Mouse (Mus musculus) heart, adult 2 months (tissue): ENCODE measurements around the gene Cnmd. TPM values are rescaled to one million over a fixed set of nuclear protein-coding genes. Genes with fewer than 3 reads are reported as not detected.
A peak's percentile ranks its signal among the peaks of the same experiment; 100 is the strongest.

ENCODE experiments used
- DNase-seq, 2 experiments: peaks; one replicate each; pipeline ENCODE4 v3.0.0; 2021
- H3K27ac ChIP-seq: fragments of 200-600 bp; 2 replicates; pipeline ENCODE4 v1.8.1; 2022
- H3K27me3 ChIP-seq: fragments of 200-500 bp; 2 replicates; pipeline ENCODE4 v1.6.1; 2012; ENCODE audit warnings: mild to moderate bottlenecking, low read length, inconsistent platforms, mixed read lengths; ENCODE audit not compliant: control insufficient read depth, insufficient read depth
- H3K36me3 ChIP-seq: fragments of 200-500 bp; 2 replicates; pipeline ENCODE4 v1.6.1; 2012; ENCODE audit warnings: low read length, inconsistent platforms; ENCODE audit not compliant: control insufficient read depth, insufficient read depth
- H3K4me1 ChIP-seq: fragments of 200-500 bp; 2 replicates; pipeline ENCODE4 v1.6.1; 2011; ENCODE audit warnings: low read length; ENCODE audit not compliant: control insufficient read depth, insufficient read depth
- H3K4me3 ChIP-seq: fragments of 200-600 bp; 2 replicates; pipeline ENCODE4 v1.8.1; 2022
- H3K79me2 ChIP-seq: fragments of 200-500 bp; replicated peaks from 2 replicates; pipeline ENCODE4 v1.6.1; 2012; ENCODE audit warnings: mild to moderate bottlenecking, inconsistent platforms, low read length, moderate library complexity, mixed read lengths; ENCODE audit not compliant: control insufficient read depth, insufficient read depth
- H3K9ac ChIP-seq: fragments of 200-500 bp; 2 replicates; pipeline ENCODE4 v1.6.1; 2012; ENCODE audit warnings: low read depth, mild to moderate bottlenecking, control low read depth, inconsistent platforms, low read length, mixed read lengths
- CTCF ChIP-seq: fragments of 200-600 bp; IDR thresholded peaks from 2 replicates; pipeline ENCODE4 v1.8.1; 2022; ENCODE audit warnings: antibody characterized with exemption, mild to moderate bottlenecking, moderate library complexity
- EP300 ChIP-seq: fragments of 200-500 bp; IDR thresholded peaks from 2 replicates; pipeline ENCODE4 v1.6.1; 2011; ENCODE audit warnings: low read depth, low read length, control low read depth; ENCODE audit not compliant: insufficient read depth
- POLR2A ChIP-seq: fragments of 200-500 bp; IDR thresholded peaks from 2 replicates; pipeline ENCODE4 v1.6.1; 2011; ENCODE audit warnings: mild to moderate bottlenecking, low read depth, low read length, control low read depth; ENCODE audit not compliant: insufficient read depth
- WGBS: fragments of 180-500 bp; shearing (Covaris S2); methylation state at CpG from one replicate; pipeline ENCODE4 v1.1.7; 2018; 5-methylcytosine and 5-hydroxymethylcytosine counted together
- intact Hi-C: fragments of 180-260 bp; cut with DNase I; formaldehyde crosslinking; loops from one replicate; pipeline ENCODE4 v1.15.1; 2025
- polyA plus RNA-seq: library from polyadenylated mRNA; depleted of rRNA; stranded (reverse); fragments of >200 nt; gene quantifications from 2 replicates; pipeline ENCODE4 v1.2.3, GENCODE M21; 2012
- total RNA-seq, 2 experiments: library from RNA; stranded (reverse); gene quantifications; 2 replicates each; pipeline ENCODE4 v1.2.3; 2021

Cnmd gene
- total and polyA plus RNA-seq, 3 experiments = 1.5 to 3.9 (median 2.0) TPM

GRCm38 (mm10) chr14:79633196-79633595 is 28.8 kb downstream of the Cnmd start:
- no peak overlapping the region; the same call in 1 of the 2 replicates for H3K27ac ChIP-seq
- no peaks in the 10 kb centered on the region for H3K27me3 ChIP-seq
- intact Hi-C loops = no loop called here
- H3K4me1 ChIP-seq = no peaks in the 10 kb centered on the region; the same call in 1 of the 2 replicates
- H3K9ac ChIP-seq = no peak overlapping the region
- H3K79me2 ChIP-seq = no peaks in the 10 kb centered on the region
- no peak for TF ChIP-seq CTCF
- no peak for TF ChIP-seq EP300
- TF ChIP-seq POLR2A = no peak
- no peak overlapping the region for H3K4me3 ChIP-seq
- H3K36me3 ChIP-seq = no peaks in the 10 kb centered on the region; the same call in 1 of the 2 replicates
- no peak for DNase-seq
- 72% methylated on average over 2 of the region's 2 CpGs for WGBS

- intact Hi-C loops = no loop called here
- H3K9ac ChIP-seq = no peak overlapping the region
- DNase-seq = no peak
- no peaks in the 10 kb centered on the region; the same call in 1 of the 2 replicates for H3K36me3 ChIP-seq
- H3K4me1 ChIP-seq = no peaks in the 10 kb centered on the region; the same call in 1 of the 2 replicates
- no peak overlapping the region; the same call in 1 of the 2 replicates for H3K27ac ChIP-seq
- H3K79me2 ChIP-seq = no peaks in the 10 kb centered on the region
- no peak overlapping the region for H3K4me3 ChIP-seq
- WGBS = 91% methylated on average over 6 of the region's 6 CpGs
- no peaks in the 10 kb centered on the region for H3K27me3 ChIP-seq
- TF ChIP-seq POLR2A = no peak
- no peak for TF ChIP-seq EP300
- TF ChIP-seq CTCF = no peak
These were observed 29.6 kb downstream of the Cnmd start for GRCm38 (mm10) chr14:79632330-79632729.

DNA sequence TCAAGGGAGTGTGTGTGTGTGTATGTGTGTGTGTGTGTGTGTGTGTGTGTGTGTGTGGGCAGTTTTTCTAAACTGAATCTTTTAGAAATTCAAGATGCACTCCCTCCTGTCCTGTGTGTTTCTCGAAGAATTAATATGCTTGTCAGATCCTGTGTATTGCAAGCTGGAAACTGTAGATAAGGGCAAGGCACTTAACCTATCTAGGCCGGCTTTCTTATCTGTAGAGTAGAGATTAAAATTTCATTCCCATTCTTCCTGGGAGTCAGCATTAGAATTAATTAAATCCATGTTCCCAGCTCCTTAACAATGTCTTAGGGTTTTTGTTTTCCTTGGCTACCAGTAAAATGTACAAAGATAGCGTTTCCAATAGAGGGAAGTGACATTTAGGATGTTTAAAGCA is 40.8 kb downstream of the Cnmd start:
- DNase-seq = no peak
- TF ChIP-seq CTCF (no peak), EP300 (no peak), POLR2A (no peak)
- intact Hi-C loops = no loop called here
- Histone ChIP-seq H3K4me1 (no peaks in the 10 kb centered on the region; the same call in 1 of the 2 replicates), H3K27me3 (no peaks in the 10 kb centered on the region), H3K4me3 (no peak overlapping the region), H3K9ac (no peak overlapping the region), H3K27ac (no peak overlapping the region), H3K36me3 (peaks cover 14% of the 10 kb centered on the region), H3K79me2 (no peaks in the 10 kb centered on the region)
- WGBS = 17% methylated on average over 3 of the region's 3 CpGs

- Histone ChIP-seq H3K79me2 (no peaks in the 10 kb centered on the region), H3K36me3 (peaks cover 6% of the 10 kb centered on the region), H3K4me3 (no peak overlapping the region), H3K9ac (no peak overlapping the region), H3K4me1 (no peaks in the 10 kb centered on the region; the same call in 1 of the 2 replicates), H3K27me3 (no peaks in the 10 kb centered on the region), H3K27ac (no peak overlapping the region)
- no peak for DNase-seq
- WGBS = 91% methylated on average over 7 of the region's 7 CpGs
- intact Hi-C loops = loop anchor here (10.0 kb wide), 2 partner anchors 295 to 595 kb away; no protein-coding TSS in a partner anchor
- TF ChIP-seq EP300 = no peak
- TF ChIP-seq CTCF = no peak
- no peak for TF ChIP-seq POLR2A
These were observed 42.2 kb downstream of the Cnmd start for GRCm38 (mm10) chr14:79619802-79620201.

DNA sequence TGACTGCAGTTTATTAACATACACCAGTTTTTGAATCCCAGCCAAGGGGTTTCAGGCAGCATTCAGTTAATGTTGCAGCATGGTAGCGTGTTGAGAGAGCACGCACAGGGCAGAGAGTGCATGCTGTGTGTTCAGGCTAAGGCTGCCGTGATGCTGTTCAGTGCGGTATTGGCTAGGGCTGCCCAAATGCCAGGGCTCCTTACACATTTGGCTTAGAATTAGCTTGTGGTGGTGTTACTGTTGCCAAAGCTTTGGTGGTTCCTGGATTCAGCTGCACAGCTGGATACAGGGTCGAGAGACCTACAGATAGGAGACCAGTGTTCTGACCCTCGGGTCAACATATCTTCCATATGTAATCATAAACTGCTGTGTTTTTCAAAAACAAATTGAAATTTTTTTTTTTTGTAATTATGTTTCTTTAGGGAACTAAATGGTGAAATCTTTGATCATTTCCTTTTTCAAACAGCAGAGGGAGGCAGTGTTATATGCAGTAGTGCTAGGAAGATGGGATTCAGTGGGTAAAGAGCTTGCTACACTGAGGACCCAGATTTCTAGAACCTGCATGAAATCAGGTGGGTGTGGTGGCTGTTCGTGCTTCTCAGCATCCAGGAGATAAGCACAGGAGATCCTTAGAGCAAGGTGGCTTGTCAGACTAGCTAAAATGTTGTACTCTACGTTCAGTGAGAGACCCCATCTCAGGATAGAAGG is 44.7 kb downstream of the Cnmd start:
- Histone ChIP-seq H3K27me3 (no peaks in the 10 kb centered on the region), H3K27ac (no peak overlapping the region), H3K4me3 (no peak overlapping the region), H3K79me2 (no peaks in the 10 kb centered on the region), H3K36me3 (peaks cover 4% of the 10 kb centered on the region), H3K9ac (no peak overlapping the region), H3K4me1 (no peaks in the 10 kb centered on the region; the same call in 1 of the 2 replicates)
- TF ChIP-seq CTCF = peak; percentile 77
- no peak for TF ChIP-seq POLR2A
- intact Hi-C loops = loop anchor here (2.0 to 10.0 kb wide), 4 partner anchors 44 to 598 kb away; no protein-coding TSS in a partner anchor
- peak in 1 of 2 experiments; percentile 29 for DNase-seq
- WGBS = 74% methylated on average over 8 of the region's 8 CpGs

DNA sequence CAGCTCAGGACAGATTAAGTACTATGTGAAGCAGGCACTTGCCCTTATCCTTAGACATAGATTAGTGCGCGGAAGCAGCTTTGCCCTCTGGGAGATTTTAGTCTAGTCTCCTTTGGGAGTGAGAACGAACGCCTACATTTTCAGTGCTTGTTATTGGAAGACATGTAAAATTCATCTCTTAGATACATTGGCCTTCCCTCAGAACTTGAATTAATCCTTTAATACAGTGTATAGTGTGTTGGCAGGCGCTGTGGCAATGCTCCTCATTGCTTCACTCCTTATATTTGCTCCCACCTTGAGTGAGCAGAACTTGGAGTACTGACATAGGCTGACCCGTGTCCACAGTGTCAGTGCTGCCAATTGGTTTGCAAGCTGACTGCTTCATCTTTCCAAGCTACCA is 53.7 kb downstream of the Cnmd start:
- Histone ChIP-seq H3K4me1 (no peaks in the 10 kb centered on the region; the same call in 1 of the 2 replicates), H3K79me2 (no peaks in the 10 kb centered on the region), H3K4me3 (no peak overlapping the region), H3K36me3 (peaks cover 11% of the 10 kb centered on the region), H3K27me3 (no peaks in the 10 kb centered on the region), H3K9ac (no peak overlapping the region), H3K27ac (no peak overlapping the region)
- 94% methylated on average over 6 of the region's 6 CpGs for WGBS
- intact Hi-C loops = no loop called here
- no peak for TF ChIP-seq POLR2A
- no peak for TF ChIP-seq EP300
- no peak for TF ChIP-seq CTCF
- DNase-seq = no peak
